Mouse (Mus musculus) hindbrain, embryonic 13.5 days (tissue): ENCODE measurements around the gene Psg21. TPM values are rescaled to one million over a fixed set of nuclear protein-coding genes. Genes with fewer than 3 reads are reported as not detected.
"Not testable (repeated sequence)": the region's sequence is repeated elsewhere in the genome, so short reads cannot be mapped to it uniquely, and the experiment has no call there.

Experiments used
- ATAC-seq: fragments of 200-750 bp; cut with Nextera tagmentation; 2 replicates; pipeline ENCODE4 v1.8.0; 2017; ENCODE audit warnings: moderate TSS enrichment; ENCODE audit not compliant: low FRiP score
- H3K27ac ChIP-seq: fragments of 300-500 bp; sonication (generic); 2 replicates; pipeline ENCODE4 v1.5.1; 2015; ENCODE audit warnings: inconsistent platforms, mild to moderate bottlenecking, moderate library complexity
- H3K27me3 ChIP-seq: fragments of 300-500 bp; sonication (generic); 2 replicates; pipeline ENCODE4 v1.6.1; 2015; ENCODE audit warnings: mild to moderate bottlenecking, inconsistent platforms
- H3K36me3 ChIP-seq: fragments of 300-500 bp; sonication (generic); 2 replicates; pipeline ENCODE4 v1.6.1; 2015; ENCODE audit warnings: mild to moderate bottlenecking, inconsistent platforms
- H3K4me1 ChIP-seq: fragments of 300-500 bp; sonication (generic); replicated peaks from 2 replicates; pipeline ENCODE4 v1.6.1; 2015; ENCODE audit warnings: inconsistent platforms
- H3K4me2 ChIP-seq: fragments of 300-500 bp; sonication (generic); 2 replicates; pipeline ENCODE4 v1.6.1; 2015; ENCODE audit warnings: inconsistent platforms, mild to moderate bottlenecking, moderate library complexity
- H3K4me3 ChIP-seq: fragments of 300-500 bp; sonication (generic); 2 replicates; pipeline ENCODE4 v1.5.1; 2015; ENCODE audit warnings: mild to moderate bottlenecking, inconsistent platforms
- H3K9ac ChIP-seq: fragments of 300-500 bp; sonication (generic); 2 replicates; pipeline ENCODE4 v1.6.1; 2015; ENCODE audit warnings: mild to moderate bottlenecking, inconsistent platforms
- H3K9me3 ChIP-seq: fragments of 300-500 bp; sonication (generic); 2 replicates; pipeline ENCODE4 v1.6.1; 2016; ENCODE audit warnings: inconsistent platforms
- WGBS: fragments of 180-500 bp; shearing (Covaris S2); methylation state at CpG from one replicate; pipeline ENCODE4 v1.1.7; 2015; 5-methylcytosine and 5-hydroxymethylcytosine counted together
- polyA plus RNA-seq: library from polyadenylated mRNA; unstranded; fragments of >200 nt; fragmentation: Nextera tagmentation; extraction: Ambion mirVana; gene quantifications from 2 replicates; pipeline ENCODE4 v1.2.1, GENCODE M21; 2015

The Psg21 gene
- not detected in 2 replicates for polyA plus RNA-seq

- H3K4me2 ChIP-seq, H3K36me3 ChIP-seq, H3K27me3 ChIP-seq, H3K4me3 ChIP-seq, H3K27ac ChIP-seq, H3K4me1 ChIP-seq, H3K9ac ChIP-seq, H3K9me3 ChIP-seq, ATAC-seq: not testable (repeated sequence)
- 68% methylated on average over 2 of the region's 2 CpGs for WGBS
Measured at GRCm38 (mm10) chr7:18656625-18657024, at the start of gene Psg21. Gene Psg21 (minus strand): TSS chr7:18656725.

GRCm38 (mm10) chr7:18686085-18686484 is 29.6 kb upstream of the Psg21 start, which contains the start of gene Psg20:
Gene Psg20 (minus strand): TSS chr7:18686185.
- H3K36me3 ChIP-seq: no peaks in the 10 kb centered on the region
- no peak within 1 kb of the TSS for H3K27ac ChIP-seq
- H3K27me3 ChIP-seq: no peaks in the 10 kb centered on the region
- no peaks in the 10 kb centered on the region for H3K9me3 ChIP-seq
- no peaks in the 10 kb centered on the region for H3K4me1 ChIP-seq
- H3K4me2 ChIP-seq: no peak within 1 kb of the TSS
- WGBS: 69% methylated on average over 2 of the region's 2 CpGs
- no peak within 1 kb of the TSS for H3K4me3 ChIP-seq
- no peak for ATAC-seq
- H3K9ac ChIP-seq: no peak within 1 kb of the TSS

- no peak overlapping the region for H3K9ac ChIP-seq
- H3K4me1 ChIP-seq: no peaks in the 10 kb centered on the region
- H3K9me3 ChIP-seq: no peaks in the 10 kb centered on the region
- no peak overlapping the region for H3K27ac ChIP-seq
- no peaks in the 10 kb centered on the region for H3K27me3 ChIP-seq
- H3K36me3 ChIP-seq: no peaks in the 10 kb centered on the region
- H3K4me2 ChIP-seq: no peak overlapping the region
- ATAC-seq: no peak
- no peak overlapping the region for H3K4me3 ChIP-seq
Measured at GRCm38 (mm10) chr7:18685586-18685985, 29.1 kb upstream of the Psg21 start.

- Histone ChIP-seq H3K27ac (no peak overlapping the region), H3K4me1 (no peaks in the 10 kb centered on the region), H3K9me3 (no peaks in the 10 kb centered on the region), H3K4me2 (no peak overlapping the region), H3K4me3 (no peak overlapping the region), H3K27me3 (no peaks in the 10 kb centered on the region), H3K9ac (no peak overlapping the region), H3K36me3 (no peaks in the 10 kb centered on the region)
- whole genome bisulfite sequencing: 46% methylated on average over 2 of the region's 2 CpGs
- no peak for ATAC-seq
Measured at GRCm38 (mm10) chr7:18679772-18680171, 23.2 kb upstream of the Psg21 start.

GRCm38 (mm10) chr7:18626921-18627320 is 29.6 kb downstream of the Psg21 start:
- H3K4me2 ChIP-seq, H3K36me3 ChIP-seq, ATAC-seq, H3K4me3 ChIP-seq, H3K9ac ChIP-seq, H3K9me3 ChIP-seq, H3K4me1 ChIP-seq, H3K27ac ChIP-seq, H3K27me3 ChIP-seq: not testable (repeated sequence)
- WGBS: 83% methylated on average over 8 of the region's 8 CpGs

GRCm38 (mm10) chr7:18616401-18616800 is 40.1 kb downstream of the Psg21 start, which contains the start of gene Psg23:
Gene Psg23 (minus strand): TSS chr7:18616501.
- not testable (repeated sequence) for H3K27me3 ChIP-seq, H3K4me1 ChIP-seq, H3K4me3 ChIP-seq, ATAC-seq, H3K9me3 ChIP-seq, H3K27ac ChIP-seq, H3K9ac ChIP-seq, H3K36me3 ChIP-seq, H3K4me2 ChIP-seq
- WGBS: 76% methylated on average over 2 of the region's 2 CpGs

Other genes with a start within 250 kb of the Psg21 start
- 0.13 TPM in 1 of 2 replicates, not detected in the other for gene Psg28, start 224.7 kb downstream of the Psg21 start, polyA plus RNA-seq
- not detected in 2 replicates for gene Psg26, start 172.5 kb downstream of the Psg21 start, polyA plus RNA-seq
- gene Psg25, start 124.5 kb downstream of the Psg21 start, polyA plus RNA-seq: not detected in 2 replicates
- not detected in 2 replicates for gene Psg27, start 89.4 kb downstream of the Psg21 start, polyA plus RNA-seq
- not detected in 2 replicates for gene Psg23, start 40.2 kb downstream of the Psg21 start, polyA plus RNA-seq
- gene Psg20, start 29.5 kb upstream of the Psg21 start, polyA plus RNA-seq: not detected in 2 replicates
- not detected in 2 replicates for gene Psg22, start 61.4 kb upstream of the Psg21 start, polyA plus RNA-seq
- not detected in 2 replicates for gene Psg19, start 141.8 kb upstream of the Psg21 start, polyA plus RNA-seq
- not detected in 2 replicates for gene Psg17, start 164.9 kb upstream of the Psg21 start, polyA plus RNA-seq
- gene Mill2, start 183.2 kb upstream of the Psg21 start, polyA plus RNA-seq: 0.45 and 0.53 TPM in 2 replicates
- gene Pglyrp1, start 214.6 kb upstream of the Psg21 start, polyA plus RNA-seq: 13.7 TPM in 2 replicates